Mouse (Mus musculus): ENCODE results near the gene Atp2b2.

Atp2b2 gene

DNA sequence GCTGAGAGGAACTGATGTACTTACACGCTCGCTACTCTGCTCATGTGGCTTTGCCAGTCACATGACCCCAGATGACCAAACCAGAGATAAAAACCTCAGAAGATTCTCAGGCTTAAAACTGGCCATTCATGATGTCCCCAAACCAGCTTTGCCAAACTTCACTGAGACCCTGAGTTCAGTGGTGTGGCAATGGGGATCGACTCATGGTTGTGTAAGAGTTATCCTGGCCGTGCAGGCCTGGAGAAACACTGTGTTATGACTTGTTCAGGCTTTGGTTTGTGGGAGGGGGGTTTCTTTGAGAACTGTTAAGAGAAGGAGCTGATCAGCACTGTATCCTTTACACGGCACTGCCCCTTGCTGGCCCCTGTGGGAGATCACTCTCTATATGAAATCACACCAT lies 250.0 kb downstream of the Atp2b2 start:
- no peak for DNase-seq (ENCODE audit: low read depth)

DNA sequence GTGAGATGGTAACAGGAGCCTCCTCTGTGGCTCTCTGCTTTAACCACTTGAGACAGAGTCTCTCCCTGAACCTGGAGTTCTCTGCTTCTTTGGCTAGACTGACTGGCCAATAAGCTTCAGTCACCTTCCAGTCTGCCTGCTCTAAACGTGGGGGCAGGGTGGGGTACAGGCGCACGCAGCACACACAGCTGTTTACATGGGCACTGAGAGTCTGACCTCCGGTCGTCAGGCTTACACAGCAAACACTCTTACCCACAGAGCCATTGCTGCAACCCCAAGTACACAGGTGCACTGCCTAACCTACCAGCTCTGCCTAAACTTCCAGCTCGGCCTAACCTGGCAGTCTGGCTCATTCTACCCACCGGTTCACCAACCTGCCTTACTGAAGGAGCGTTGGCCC lies 251.4 kb downstream of the Atp2b2 start:
- no peak for DNase-seq (ENCODE audit: low read depth)

DNA sequence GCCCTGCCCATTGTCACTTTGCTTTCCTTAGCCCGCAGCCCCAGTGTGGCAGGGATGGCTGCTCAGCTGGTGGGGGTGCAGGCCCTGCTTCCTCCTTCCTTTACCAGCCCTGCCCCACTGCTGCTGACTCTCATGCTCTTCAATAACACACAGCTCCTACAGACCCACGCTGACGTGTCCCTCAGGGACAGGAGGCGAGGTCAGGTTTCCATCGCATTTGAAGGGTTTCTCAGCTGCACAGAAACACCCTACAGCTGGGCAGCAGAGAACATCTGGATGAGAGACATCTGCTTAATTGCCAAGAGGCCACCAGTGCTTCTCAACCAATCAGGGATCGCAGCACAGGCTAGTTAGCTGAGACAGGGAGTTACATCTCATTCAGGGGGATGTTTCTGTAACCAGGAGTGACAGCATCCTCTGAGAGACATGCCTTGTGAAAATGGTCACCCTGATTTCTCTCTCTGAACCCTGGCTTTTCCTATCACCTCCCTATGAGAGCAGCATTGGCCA lies 254.9 kb downstream of the Atp2b2 start:
- no peak for DNase-seq (ENCODE audit: low read depth)

DNA sequence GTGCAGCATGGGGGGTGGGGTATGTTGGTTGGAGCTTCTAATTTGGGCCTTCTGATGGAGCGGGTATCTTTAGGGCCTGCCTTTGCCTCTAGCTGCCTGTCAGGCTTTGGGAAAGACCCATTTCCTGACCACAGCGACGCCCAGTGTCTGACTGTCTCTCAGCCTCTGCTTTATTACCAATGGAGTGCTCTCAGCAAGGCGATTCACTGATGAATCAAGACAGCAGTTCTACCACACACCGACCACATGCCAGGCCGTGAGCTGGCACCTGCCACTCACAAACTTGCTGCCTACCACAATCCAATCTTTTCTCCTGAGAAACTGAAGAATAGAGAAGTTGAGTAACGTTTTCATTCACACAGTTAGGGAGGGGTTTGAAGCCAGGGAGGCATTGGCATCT lies 256.8 kb downstream of the Atp2b2 start:
- no peak for DNase-seq (ENCODE audit: low read depth)

DNA sequence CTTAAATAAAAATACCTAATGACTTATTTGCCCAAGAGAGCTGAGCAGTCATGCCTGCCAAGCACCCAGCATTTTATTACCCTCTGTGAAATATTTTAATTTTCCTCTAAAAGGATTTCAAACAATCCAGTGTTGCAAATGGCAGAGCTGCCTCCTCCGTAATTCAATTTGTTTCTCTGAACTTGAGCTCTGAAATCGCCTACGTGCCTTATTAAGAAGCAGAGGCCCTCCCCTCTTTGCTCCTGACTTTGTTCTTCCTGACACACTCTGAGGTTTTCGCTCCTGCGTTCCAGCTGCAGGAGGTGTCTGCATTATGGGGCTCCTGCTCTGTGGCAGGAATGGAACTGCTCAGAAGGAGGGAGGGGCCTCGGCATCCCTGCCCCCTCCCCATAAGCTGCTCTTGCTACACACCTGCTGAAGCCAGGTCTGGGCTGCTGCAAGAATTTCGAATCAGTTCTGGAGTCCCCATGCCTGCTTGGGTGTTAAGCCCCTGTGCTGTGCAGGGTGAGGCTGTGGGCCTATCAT lies 264.1 kb downstream of the Atp2b2 start:
- no peak for DNase-seq (ENCODE audit: low read depth)

DNA sequence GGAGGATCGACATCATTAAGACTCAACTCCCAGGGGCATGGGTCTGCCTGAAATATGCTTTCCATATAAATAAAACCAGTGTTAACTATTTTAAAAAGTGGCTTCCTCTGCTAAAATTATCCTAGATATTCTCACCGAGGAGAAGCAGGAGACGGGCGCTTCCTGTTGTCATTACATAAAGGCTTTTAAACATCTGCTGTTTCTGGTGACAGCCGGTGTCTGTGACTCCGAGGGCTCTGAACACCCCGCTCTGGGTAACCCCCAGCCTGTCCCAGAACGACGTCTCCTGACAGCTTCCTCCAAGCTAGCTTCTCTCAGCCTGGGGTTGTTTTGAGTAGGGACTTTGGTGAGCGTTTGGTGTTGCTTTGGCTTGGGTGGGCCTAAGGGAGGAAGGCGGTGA lies 273.6 kb downstream of the Atp2b2 start:
- no peak for DNase-seq (ENCODE audit: low read depth)

DNA sequence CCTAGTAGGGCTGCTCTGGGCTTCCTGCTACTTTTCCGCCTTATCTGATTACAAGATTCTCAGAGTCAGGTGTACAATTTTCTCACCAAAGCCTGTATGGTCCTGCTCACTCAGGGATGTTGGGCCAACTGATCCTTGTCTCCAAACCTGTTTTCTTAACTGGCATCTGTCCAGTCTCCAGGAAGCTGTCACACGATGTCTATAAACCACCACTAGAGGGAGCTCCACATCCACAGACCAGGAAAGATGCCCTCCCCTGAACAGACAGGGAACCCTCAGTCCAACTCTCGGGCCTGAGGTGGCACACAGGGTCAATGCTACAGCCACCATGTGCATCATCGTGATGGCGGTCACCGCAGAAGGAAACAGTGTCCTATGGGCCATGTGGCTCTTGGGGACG lies 280.8 kb downstream of the Atp2b2 start:
- DNase-seq (ENCODE audit: low read depth): peak; percentile 15

DNA sequence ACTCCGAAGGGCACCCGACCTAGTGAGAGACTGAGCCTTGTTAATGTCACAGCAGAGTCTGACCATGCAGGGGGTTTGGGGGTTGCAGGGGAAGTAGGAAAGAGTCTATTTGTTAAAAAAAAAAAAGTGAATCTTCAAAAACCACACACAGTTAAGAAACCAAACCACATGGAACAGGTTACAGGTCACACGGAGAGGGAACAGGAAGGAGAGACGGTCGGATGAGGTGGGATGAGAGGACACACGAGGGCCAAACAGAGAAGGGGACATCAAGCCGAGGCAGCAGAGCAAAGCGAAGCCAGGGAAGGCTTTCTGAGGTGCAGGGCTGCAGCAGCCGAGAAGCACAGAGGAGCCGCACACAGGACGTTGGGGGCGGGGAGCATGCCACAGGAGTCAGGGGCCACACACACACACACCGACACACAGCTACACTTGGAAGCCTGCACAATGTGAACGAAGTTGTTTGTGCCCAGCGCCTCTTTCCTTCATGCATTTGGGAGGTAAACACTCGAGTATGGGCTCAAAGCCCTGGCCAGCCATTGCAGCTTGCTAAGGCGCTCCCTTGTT lies 293.2 kb downstream of the Atp2b2 start:
- DNase-seq (ENCODE audit: low read depth): no peak

DNA sequence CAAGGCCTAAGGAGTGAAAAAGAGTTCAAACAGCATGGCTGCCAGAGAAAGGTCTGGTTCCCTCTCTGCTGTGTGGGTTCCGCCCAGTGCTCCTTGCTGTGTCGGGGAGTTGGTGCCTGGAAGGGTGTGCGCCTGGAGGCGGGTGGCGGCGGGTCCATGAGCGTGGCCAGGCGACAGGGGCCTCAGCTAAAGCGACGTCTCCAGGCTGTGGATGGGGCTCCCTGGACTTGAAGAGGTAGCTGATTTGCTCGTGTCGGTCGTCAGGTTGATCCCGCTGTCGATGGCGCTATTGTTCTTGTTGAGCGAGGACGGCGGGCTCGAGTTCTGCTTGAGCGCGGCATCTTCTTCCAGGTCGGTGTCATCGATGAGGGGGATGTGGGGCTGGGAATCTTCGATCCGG lies 294.1 kb downstream of the Atp2b2 start:
- no peak for DNase-seq (ENCODE audit: low read depth)

DNA sequence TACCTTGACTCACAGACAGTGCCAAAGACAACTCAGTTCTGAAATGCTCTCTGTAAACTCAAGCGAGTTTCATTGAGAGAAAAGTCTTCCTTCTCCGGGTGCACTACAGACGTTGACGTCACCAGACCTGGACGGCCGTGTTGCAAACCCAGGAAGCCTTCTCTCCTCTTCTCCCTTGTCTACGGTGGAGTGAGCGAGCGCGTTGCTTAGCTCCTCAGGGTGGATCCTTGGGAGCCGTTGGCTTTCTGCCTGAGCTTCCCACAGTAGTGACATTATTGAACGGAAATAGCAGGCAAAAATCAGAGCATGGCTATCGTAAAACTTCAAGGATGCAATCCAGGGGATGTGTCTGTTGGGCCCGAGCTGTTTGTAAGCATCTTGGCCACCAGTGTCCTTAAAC lies 295.1 kb downstream of the Atp2b2 start:
- DNase-seq (ENCODE audit: low read depth): no peak

DNA sequence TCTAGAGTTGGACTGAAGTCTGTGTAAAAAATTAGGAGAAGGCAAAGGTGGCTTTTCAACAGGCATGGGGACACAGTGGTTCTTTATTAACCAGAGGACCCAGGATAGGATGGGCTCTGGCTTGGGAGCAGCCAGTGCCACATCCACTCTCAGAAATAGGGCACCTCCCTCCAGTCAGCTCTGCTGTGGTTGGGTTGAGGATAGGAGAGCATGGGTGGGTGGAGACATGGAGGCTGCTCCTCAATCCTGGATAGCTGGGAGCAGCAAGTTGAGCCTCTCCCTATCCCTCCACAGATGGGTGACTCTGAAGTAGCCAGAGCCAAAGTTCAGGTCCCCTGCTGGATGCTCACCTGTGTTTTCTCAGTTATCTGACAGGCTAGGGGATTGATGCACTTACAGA lies 297.3 kb downstream of the Atp2b2 start:
- no peak for DNase-seq (ENCODE audit: low read depth)

DNA sequence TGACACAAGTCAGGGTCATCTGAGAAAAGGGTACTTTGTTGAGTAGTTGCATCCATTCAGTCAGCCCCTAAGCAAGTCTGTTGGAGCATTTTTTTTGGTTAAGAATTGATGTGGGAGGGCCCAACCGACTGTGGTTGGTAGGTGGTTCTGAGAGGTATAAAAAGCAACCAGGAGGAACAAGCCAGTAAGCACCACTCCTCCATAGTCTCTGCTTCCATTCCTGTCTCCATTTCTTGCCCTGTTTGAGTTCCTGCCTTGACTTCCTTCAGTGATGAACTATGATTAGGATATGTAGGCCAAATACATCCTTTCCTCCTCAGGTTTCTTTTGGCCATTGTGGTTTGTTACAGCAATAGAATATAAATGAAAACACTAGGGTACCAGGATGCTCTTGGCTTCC lies 299.3 kb downstream of the Atp2b2 start:
- no peak for DNase-seq (ENCODE audit: low read depth)

DNA sequence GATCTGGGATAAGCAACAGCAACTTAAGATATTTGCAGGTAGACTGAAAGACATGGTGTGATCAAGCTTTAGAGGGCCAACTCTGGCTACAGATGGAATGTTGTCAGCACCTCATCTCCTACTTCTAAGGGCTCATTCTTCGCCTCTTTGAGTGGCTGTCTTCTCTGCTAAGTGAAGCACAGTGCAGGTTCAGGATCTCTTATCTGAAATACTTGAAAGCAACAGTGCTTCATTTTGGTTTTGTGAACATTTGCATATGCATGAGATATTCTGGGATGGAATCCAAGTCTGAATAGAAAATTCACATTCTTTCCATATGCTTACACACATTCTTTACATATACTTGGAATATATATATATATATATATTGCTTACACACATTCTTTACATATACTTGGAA lies 300.1 kb downstream of the Atp2b2 start:
- no peak for DNase-seq (ENCODE audit: low read depth)

DNA sequence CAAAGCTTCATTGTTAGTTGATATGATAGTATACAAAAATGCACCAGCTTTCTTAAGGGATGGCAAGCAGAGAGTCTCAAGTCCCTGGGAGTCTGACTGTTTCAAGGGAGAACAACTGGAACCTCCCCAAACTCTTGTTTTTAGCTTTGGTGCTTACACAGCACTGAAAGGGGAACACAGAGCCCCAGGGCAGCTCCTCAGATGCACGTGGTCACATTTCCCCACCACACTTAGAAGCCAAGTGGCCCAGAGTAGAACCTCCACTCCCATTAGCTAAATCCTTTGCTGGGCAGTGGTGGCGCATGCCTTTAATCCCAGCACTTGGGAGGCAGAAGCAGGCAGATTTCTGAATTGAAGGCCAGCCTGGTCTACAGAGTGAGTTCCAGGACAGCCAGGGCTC lies 301.0 kb downstream of the Atp2b2 start:
- no peak for DNase-seq (ENCODE audit: low read depth)

DNA sequence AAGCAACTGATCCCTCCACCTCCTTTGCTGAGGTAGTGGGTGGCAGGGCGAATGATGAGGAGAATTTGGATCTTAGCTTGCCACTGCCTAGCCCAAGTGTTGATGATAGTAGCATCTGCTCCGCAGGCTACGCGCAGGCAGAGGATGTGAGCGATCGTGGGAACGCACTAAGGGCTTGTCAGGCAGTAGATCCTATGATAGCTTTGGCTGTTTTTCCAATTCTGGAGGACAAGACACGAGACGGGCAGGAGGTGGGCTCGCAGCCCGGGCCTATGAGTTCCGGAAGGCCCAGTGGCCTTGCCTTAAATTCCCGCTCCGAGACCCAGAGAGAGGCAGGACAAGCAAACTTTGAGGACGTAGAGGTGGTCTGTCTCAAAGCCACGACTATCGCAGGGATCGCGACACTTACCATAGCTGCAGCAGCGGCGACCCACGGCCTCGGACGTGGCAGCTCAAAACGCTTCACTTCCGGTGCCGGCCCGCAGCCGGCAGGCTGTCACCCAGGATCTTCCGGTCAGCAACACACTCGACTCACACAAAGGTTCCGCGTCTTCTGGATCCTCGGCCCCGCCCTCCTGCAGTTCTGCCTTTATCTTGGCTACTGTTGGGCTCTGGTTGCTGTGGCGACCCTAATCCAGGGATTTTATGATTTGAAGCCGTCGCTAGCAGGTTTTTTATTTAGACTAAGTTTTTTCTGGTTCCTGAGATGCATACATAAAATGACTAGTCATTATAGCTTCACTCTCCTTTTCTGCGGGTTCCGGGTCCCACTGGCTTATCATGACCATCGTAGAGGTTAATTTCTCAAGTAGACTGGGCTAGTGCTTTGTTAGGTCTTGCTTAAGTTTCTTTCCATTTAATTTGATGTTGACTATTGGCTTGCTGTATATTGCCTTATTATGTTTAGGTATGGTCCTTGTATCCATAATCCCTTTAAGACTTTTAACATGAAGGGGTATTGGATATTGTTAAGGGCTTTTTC lies 301.9 kb downstream of the Atp2b2 start, which contains the start of gene Sec13:
TSS of gene Sec13 (minus strand) at position 508 of the 982 bp plus-strand sequence.
- DNase-seq (ENCODE audit: low read depth): peak; percentile 46

DNA sequence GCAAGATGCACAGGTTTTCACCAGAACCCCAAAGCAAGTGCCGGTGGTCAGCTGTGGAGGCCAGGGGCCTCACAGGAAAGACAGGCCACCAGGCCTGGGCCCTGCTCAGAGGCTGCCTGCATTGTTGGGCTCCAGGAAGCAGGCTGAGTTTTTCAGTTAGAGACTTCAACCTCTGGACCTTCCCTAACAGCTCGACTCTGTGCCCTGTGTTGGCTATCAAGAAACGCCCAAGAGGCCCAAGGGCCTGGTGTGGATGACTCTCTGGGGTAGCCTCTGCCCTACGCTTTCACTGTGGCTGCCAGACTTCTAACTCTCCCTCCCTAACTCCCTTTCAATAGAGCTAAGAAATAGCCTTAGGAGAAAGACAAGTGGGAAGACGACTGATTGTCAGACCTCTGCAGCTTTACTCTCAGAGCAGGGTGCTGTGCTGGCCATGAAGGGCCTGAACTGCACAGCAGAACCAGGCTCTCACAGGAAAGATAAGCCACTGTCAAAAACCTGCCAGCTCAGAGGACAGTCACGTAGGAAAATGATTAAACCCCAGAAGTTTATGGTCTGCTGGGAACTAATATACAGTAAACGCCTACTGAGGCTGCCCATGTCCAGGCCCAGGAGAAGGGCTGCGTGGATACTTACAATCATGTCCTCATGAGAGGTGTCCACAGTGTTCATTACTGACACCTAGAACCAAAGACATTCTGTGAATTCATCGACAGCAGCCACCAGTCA lies 304.9 kb downstream of the Atp2b2 start:
- DNase-seq (ENCODE audit: low read depth): no peak

DNA sequence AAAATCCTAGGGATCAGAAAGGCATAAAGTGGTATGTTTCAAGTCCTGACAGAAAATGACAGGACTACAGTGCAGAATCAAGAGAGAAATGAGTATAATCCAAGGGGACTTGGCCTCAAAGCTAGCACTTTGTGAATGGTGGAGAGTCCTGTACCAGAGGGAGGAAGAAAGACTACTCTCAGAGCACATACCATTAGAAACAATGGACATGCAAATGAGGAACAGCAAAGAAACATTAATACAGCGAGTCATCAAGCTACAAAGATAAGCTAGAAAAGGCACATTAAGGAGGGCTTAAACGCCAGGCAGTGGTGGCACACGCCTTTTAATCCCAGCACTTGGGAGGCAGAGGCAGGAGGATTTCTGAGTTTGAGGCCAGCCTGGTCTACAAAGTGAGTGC lies 311.1 kb downstream of the Atp2b2 start:
- DNase-seq (ENCODE audit: low read depth): no peak

DNA sequence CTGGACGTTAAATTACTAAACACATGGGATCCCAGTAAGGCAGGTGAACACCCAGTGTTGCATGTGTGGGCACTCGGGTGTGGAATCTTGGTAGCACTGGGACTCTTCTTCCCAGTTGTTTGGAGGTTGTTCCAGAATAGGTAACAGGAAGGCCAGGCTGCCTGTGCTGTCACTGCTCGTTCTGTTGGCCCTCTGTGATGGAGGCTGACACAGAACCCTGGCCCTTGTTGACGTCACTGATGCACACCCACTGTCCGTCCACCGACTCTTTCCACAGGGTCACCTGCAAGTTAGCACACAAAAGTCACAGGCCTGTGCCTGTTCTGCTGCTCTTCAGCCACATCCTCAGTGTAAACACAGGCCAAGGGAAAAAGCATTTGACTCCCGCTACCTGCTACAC lies 314.2 kb downstream of the Atp2b2 start:
- DNase-seq (ENCODE audit: low read depth): no peak

DNA sequence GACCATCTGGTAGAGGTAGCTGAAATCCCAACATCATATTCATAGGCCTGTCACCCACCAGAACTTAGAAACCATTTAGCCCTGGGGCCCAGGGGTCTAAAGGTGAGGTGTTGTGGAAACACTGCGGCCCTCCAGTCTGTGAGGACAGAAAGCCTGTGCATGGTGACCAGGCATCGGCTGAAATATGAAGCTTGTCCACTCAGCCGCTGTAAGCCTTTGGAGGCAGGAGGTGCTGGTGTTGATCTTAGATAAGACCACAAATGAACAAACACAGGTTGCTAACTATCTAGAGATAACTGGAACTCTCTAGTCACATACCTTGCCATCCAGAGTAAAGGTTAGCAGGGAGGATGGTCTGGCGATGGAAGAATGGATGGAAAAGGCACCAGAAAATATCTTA lies 321.4 kb downstream of the Atp2b2 start:
- no peak for DNase-seq (ENCODE audit: low read depth)

DNA sequence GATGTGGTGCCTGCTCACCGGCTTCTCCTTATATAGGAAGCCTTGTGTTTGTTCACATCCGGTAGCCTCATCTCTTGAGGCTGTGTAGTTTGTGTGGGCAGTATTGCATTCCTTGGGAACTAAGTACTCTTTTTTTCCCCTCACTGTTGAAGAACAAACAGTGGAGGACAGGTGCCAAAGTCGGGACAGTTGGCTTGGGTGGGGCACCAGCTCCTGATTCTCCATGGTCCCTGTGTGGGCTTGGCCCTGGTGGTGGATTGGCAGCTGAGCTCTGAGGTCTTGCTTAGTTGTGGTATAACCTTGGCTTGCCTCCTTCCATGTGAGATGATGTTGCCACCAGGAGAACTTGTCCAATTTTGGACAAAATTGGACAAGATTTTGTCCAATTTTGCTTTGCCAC lies 322.5 kb downstream of the Atp2b2 start, which contains the start of gene Ghrl:
TSS of gene Ghrl (minus strand) at position 3 of the 400 bp plus-strand sequence.
- no peak for DNase-seq (ENCODE audit: low read depth)

DNA sequence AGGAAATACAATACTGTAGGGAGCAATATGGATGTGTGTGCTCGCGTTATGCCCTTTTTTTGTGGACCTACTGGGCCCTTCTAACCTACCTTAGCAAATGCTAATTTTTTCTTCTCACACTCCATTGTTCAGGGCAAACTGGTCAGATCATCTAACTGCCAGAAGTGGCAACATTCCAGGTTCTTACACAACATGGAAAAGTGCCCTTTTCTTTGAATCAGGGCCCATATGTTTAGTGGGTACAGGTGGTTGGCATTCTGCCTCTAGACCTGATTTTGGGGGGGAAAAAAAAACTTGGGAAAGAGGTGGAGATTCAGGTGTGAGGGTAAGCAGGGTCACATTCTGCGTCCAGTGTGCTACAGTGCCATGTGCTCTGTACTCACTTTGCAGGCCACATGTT lies 324.9 kb downstream of the Atp2b2 start:
- DNase-seq (ENCODE audit: low read depth): no peak

DNA sequence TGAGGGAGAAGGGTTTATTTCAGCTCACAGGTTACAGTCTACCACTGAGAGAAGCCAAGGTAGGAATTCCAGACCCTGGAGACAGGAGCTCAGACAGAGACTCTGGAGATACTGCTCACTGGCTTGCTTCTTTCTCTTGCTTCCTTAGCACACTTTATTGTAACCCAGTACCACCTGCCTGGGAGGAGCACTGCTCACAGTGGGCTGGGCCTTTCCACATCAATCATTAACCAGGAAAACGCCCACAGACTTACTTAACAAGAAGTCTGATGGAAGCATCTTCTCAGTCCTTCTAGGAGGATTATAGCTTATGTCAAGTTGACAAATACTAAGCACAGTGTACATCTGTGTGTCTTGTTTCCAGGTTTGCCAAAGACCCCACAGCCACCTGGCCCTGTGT lies 327.6 kb downstream of the Atp2b2 start:
- DNase-seq (ENCODE audit: low read depth): no peak

Measured in fibroblast of lung, adult 2 months (primary cell).